Mouse (Mus musculus) olfactory bulb, adult 2 months (tissue): ENCODE results near the gene Dnajb13. TPM values are rescaled to one million over a fixed set of nuclear protein-coding genes. Genes with fewer than 3 reads are reported as not detected.
"Not testable (repeated sequence)": the region's sequence is repeated elsewhere in the genome, so short reads cannot be mapped to it uniquely, and the experiment has no call there.

Source experiments
- H3K27ac ChIP-seq: fragments of 200-500 bp; 2 replicates; pipeline ENCODE4 v1.5.1; 2012; ENCODE audit warnings: low read depth, low read length; ENCODE audit not compliant: insufficient read depth
- H3K4me1 ChIP-seq: fragments of 200-500 bp; 2 replicates; pipeline ENCODE4 v1.6.1; 2012; ENCODE audit warnings: low read length; ENCODE audit not compliant: control insufficient read depth, insufficient read depth
- H3K4me3 ChIP-seq: fragments of 200-500 bp; 2 replicates; pipeline ENCODE4 v1.5.1; 2012; ENCODE audit warnings: mild to moderate bottlenecking, low read depth, low read length, moderate library complexity; ENCODE audit not compliant: insufficient read depth
- CTCF ChIP-seq: fragments of 200-500 bp; IDR thresholded peaks from 2 replicates; pipeline ENCODE4 v1.5.1; 2012; ENCODE audit warnings: low read depth, mild to moderate bottlenecking, low read length, moderate library complexity; ENCODE audit not compliant: insufficient read depth
- POLR2A ChIP-seq: fragments of 200-500 bp; IDR thresholded peaks from 2 replicates; pipeline ENCODE4 v1.6.1; 2012; ENCODE audit warnings: mild to moderate bottlenecking, low read depth, low read length, moderate library complexity; ENCODE audit not compliant: insufficient read depth
- WGBS: fragments of 180-500 bp; shearing (Covaris S2); methylation state at CpG from one replicate; pipeline ENCODE4 v1.1.7; 2018; 5-methylcytosine and 5-hydroxymethylcytosine counted together
- polyA plus RNA-seq: library from polyadenylated mRNA; stranded (reverse); fragments of >200 nt; gene quantifications from 2 replicates; pipeline ENCODE4 v1.2.4, GENCODE M21; 2012; ENCODE audit warnings: low replicate concordance; ENCODE audit not compliant: missing spikeins, insufficient read depth, insufficient read length

Gene Dnajb13
- polyA plus RNA-seq, 1 experiment: not detected

- no peak for TF ChIP-seq CTCF
- TF ChIP-seq POLR2A: no peak
- H3K4me1 ChIP-seq: peaks cover 21% of the 10 kb centered on the region
- H3K4me3 ChIP-seq: peak overlapping the region; percentile 10
- H3K27ac ChIP-seq: no peak overlapping the region
- WGBS: 90% methylated on average over 7 of the region's 7 CpGs
Observed at GRCm38 (mm10) chr7:100494415-100494831, 20.3 kb downstream of the Dnajb13 start.

- Histone ChIP-seq H3K4me3 (peak overlapping the region; percentile 36), H3K4me1 (peaks cover 23% of the 10 kb centered on the region), H3K27ac (peak overlapping the region; percentile 4; the same call in 1 of the 2 replicates)
- no peak for TF ChIP-seq CTCF
- no peak for TF ChIP-seq POLR2A
- 49% methylated on average over 19 of the region's 19 CpGs for WGBS
Observed at GRCm38 (mm10) chr7:100493484-100494414, 21.0 kb downstream of the Dnajb13 start.

- WGBS: 2% methylated on average over 27 of the region's 27 CpGs
- H3K27ac ChIP-seq: peak within 1 kb of the TSS; percentile 4; the same call in 1 of the 2 replicates
- TF ChIP-seq CTCF (no peak), POLR2A (no peak)
- H3K4me3 ChIP-seq: peak within 1 kb of the TSS; percentile 36
- H3K4me1 ChIP-seq: peaks cover 26% of the 10 kb centered on the region
Observed at GRCm38 (mm10) chr7:100493117-100493483, 21.7 kb downstream of the Dnajb13 start, which contains the start of gene Ucp2. TSS of gene Ucp2 (plus strand) at chr7:100493337.

GRCm38 (mm10) chr7:100492391-100493116 is 22.2 kb downstream of the Dnajb13 start:
- Histone ChIP-seq H3K4me3 (peak overlapping the region; percentile 36), H3K27ac (no peak overlapping the region), H3K4me1 (peaks cover 26% of the 10 kb centered on the region)
- no peak for TF ChIP-seq CTCF
- TF ChIP-seq POLR2A: no peak
- WGBS: 12% methylated on average over 36 of the region's 36 CpGs

- H3K4me1 ChIP-seq: peaks cover 16% of the 10 kb centered on the region
- TF ChIP-seq CTCF (no peak), POLR2A (no peak)
- peak overlapping the region; percentile 54; the same call in 1 of the 2 replicates for H3K27ac ChIP-seq
- no peak overlapping the region for H3K4me3 ChIP-seq
- WGBS: 38% methylated on average over 10 of the region's 10 CpGs
Observed at GRCm38 (mm10) chr7:100488474-100489048, 26.2 kb downstream of the Dnajb13 start.

- Histone ChIP-seq H3K4me3 (no peak overlapping the region), H3K27ac (no peak overlapping the region), H3K4me1 (peaks cover 8% of the 10 kb centered on the region)
- no peak for TF ChIP-seq CTCF
- no peak for TF ChIP-seq POLR2A
- 81% methylated on average over 2 of the region's 2 CpGs for WGBS
Observed at GRCm38 (mm10) chr7:100487301-100487700, 27.5 kb downstream of the Dnajb13 start.

GRCm38 (mm10) chr7:100484493-100484892 is 30.3 kb downstream of the Dnajb13 start:
- no peak overlapping the region for H3K27ac ChIP-seq
- no peak overlapping the region for H3K4me3 ChIP-seq
- TF ChIP-seq CTCF: no peak
- no peak for TF ChIP-seq POLR2A
- WGBS: 75% methylated on average over 5 of the region's 5 CpGs
- peaks cover 19% of the 10 kb centered on the region for H3K4me1 ChIP-seq

GRCm38 (mm10) chr7:100482046-100482445 is 32.7 kb downstream of the Dnajb13 start:
- 75% methylated on average over 2 of the region's 2 CpGs for WGBS
- H3K4me1 ChIP-seq: peaks cover 16% of the 10 kb centered on the region
- H3K4me3 ChIP-seq, H3K27ac ChIP-seq: not testable (repeated sequence)

GRCm38 (mm10) chr7:100480175-100480574 is 34.6 kb downstream of the Dnajb13 start:
- no peak overlapping the region for H3K4me3 ChIP-seq
- WGBS: 93% methylated on average over 17 of the region's 17 CpGs
- no peak overlapping the region for H3K27ac ChIP-seq
- no peak for TF ChIP-seq CTCF
- TF ChIP-seq POLR2A: no peak
- H3K4me1 ChIP-seq: peaks cover 16% of the 10 kb centered on the region
